ENCODE assay signal across 28 mouse cellular contexts in genomic region chr19:37824155-37824554, GRCm38 (mm10).
"Had no signal": no experiment of that assay in that cellular context is flagged by ENCODE, and none has a peak within 500 bp of the region (broad histone marks: within the 10 kb centered on the region; RNA-seq: fewer than 3 reads in every experiment).

No protein-coding gene starts in this region.

- H3K9ac ChIP-seq: embryonic facial prominence, embryonic 12.5 days; embryonic facial prominence, embryonic 13.5 days; embryonic facial prominence, embryonic 15.5 days; forebrain, embryonic 12.5 days; forebrain, embryonic 13.5 days; forebrain, embryonic 15.5 days; forebrain, postnatal 0 days had no signal

- ATAC-seq: forebrain, embryonic 13.5 days; forebrain, embryonic 14.5 days; forebrain, embryonic 15.5 days; forebrain, embryonic 16.5 days; forebrain, postnatal 0 days had no signal

- H3K9me3 ChIP-seq: embryonic facial prominence, embryonic 10.5 days; embryonic facial prominence, embryonic 12.5 days; embryonic facial prominence, embryonic 13.5 days; embryonic facial prominence, embryonic 15.5 days; forebrain, embryonic 10.5 days; forebrain, embryonic 12.5 days; forebrain, embryonic 13.5 days; forebrain, embryonic 15.5 days; heart, embryonic 10.5 days had no signal

- H3K4me2 ChIP-seq: embryonic facial prominence, embryonic 12.5 days; embryonic facial prominence, embryonic 13.5 days; embryonic facial prominence, embryonic 15.5 days; forebrain, embryonic 12.5 days; forebrain, embryonic 13.5 days; forebrain, embryonic 15.5 days had no signal

- DNase-seq: cerebellum, adult 9-10 months; cerebellum, adult 9-11 months; cerebellum, postnatal 10 days; cerebellum, postnatal 14 days; cerebellum, postnatal 25 days; cerebellum, postnatal 36 days; embryo, embryonic 11 days; forebrain, postnatal 0 days; gastrocnemius, adult 2 months; gastrocnemius, postnatal 10 days; gastrocnemius, postnatal 14 days; gastrocnemius, postnatal 25 days; gastrocnemius, postnatal 36 days; heart, adult 11 months; heart, adult 18-20 months; heart, adult 2 months had no signal

- H3K27ac ChIP-seq: embryonic facial prominence, embryonic 10.5 days; embryonic facial prominence, embryonic 12.5 days; embryonic facial prominence, embryonic 13.5 days; embryonic facial prominence, embryonic 15.5 days; forebrain, embryonic 10.5 days; forebrain, embryonic 12.5 days; forebrain, embryonic 13.5 days; forebrain, embryonic 15.5 days; gastrocnemius, adult 2 months; heart, adult 2 months; heart, embryonic 10.5 days had no signal

- H3K4me3 ChIP-seq: embryonic facial prominence, embryonic 10.5 days; embryonic facial prominence, embryonic 12.5 days; embryonic facial prominence, embryonic 13.5 days; embryonic facial prominence, embryonic 15.5 days; erythroblast, embryonic 14.5 days; forebrain, embryonic 10.5 days; forebrain, embryonic 12.5 days; forebrain, embryonic 13.5 days; forebrain, embryonic 15.5 days; gastrocnemius, adult 2 months; heart, adult 2 months; heart, embryonic 10.5 days had no signal

- H3K4me1 ChIP-seq: embryonic facial prominence, embryonic 15.5 days; forebrain, embryonic 10.5 days; forebrain, embryonic 12.5 days; forebrain, embryonic 13.5 days; forebrain, embryonic 15.5 days had no signal

- H3K36me3 ChIP-seq: embryonic facial prominence, embryonic 10.5 days; embryonic facial prominence, embryonic 12.5 days; embryonic facial prominence, embryonic 13.5 days; embryonic facial prominence, embryonic 15.5 days; forebrain, embryonic 10.5 days; forebrain, embryonic 12.5 days; forebrain, embryonic 15.5 days; heart, embryonic 10.5 days had no signal

- H3K27me3 ChIP-seq: embryonic facial prominence, embryonic 13.5 days; embryonic facial prominence, embryonic 15.5 days; forebrain, embryonic 12.5 days; forebrain, embryonic 13.5 days; forebrain, embryonic 15.5 days had no signal
